Comparison of ENCODE assay signal across 10 mouse cellular contexts in the genomic region with DNA sequence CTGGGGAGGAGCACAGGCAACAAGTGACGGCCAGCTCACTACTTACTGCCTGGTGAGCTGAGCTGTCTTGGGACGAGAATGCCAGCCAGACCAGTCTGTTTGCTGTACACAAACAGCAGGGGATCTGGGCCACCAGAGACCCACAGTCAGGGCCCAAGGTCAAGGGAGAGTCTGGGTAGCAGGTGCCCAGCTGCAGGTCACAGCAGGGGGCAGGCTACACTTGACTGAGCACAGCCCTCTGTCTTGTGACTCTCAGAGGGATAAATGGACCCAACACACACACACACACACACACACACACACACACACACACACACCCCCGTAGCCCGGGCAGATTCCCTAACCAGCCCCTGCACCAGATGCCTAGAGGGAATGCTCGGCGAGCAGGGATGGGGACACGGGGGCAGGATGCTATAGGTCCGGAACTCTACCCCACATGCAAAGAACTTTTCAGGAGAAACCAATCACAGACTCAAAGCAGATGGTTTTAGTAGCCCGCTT. TPM values are rescaled to one million over a fixed set of nuclear protein-coding genes. Genes with fewer than 3 reads are reported as not detected.
A peak's percentile ranks its signal among the peaks of the same experiment; 100 is the strongest.
DNase-seq lines count a peak whose midpoint lies in the region; ATAC-seq and TF ChIP-seq lines count a peak whose summit lies in the region.
"Had no signal": no experiment of that assay in that cellular context is flagged by ENCODE, and none has a peak within 500 bp of the region (broad histone marks: within the 10 kb centered on the region; RNA-seq: fewer than 3 reads in every experiment).

No protein-coding gene starts in this region.

- peak; percentile 57; the same call in 1 of the 2 replicates for ATAC-seq in frontal cortex, adult (ENCODE audit: low TSS enrichment)
- peak; percentile 44; the same call in 1 of the 2 replicates for ATAC-seq in embryonic facial prominence, embryonic 11.5 days (replicated peaks; ENCODE audit: insufficient number of reproducible peaks, low FRiP score, low TSS enrichment, low read depth)
- no peak for ATAC-seq in limb, embryonic 11.5 days (ENCODE audit: insufficient number of reproducible peaks, low FRiP score, low TSS enrichment, low read depth)
- no peak for ATAC-seq in midbrain, postnatal 0 days (ENCODE audit: low FRiP score)
- ATAC-seq: hindbrain, embryonic 16.5 days had no signal

- no peaks in the 10 kb centered on the region for H3K27me3 ChIP-seq in ES-Bruce4 (ENCODE audit: control insufficient read depth, insufficient read depth, low read length, poor library complexity, severe bottlenecking)
- H3K27me3 ChIP-seq in embryonic facial prominence, embryonic 11.5 days (ENCODE audit: control insufficient read depth, insufficient read depth, low read length) = no peaks in the 10 kb centered on the region
- no peaks in the 10 kb centered on the region for H3K27me3 ChIP-seq in limb, embryonic 11.5 days (ENCODE audit: control insufficient read depth, insufficient read depth, low read length)
- no peaks in the 10 kb centered on the region for H3K27me3 ChIP-seq in midbrain, postnatal 0 days (ENCODE audit: insufficient read depth, low read length)

- no peak overlapping the region; the same call in 1 of the 2 replicates for H3K27ac ChIP-seq in ES-Bruce4 (ENCODE audit: insufficient read depth, low read length)
- H3K27ac ChIP-seq in embryonic facial prominence, embryonic 11.5 days (replicated peaks; ENCODE audit: low read depth, low read length) = no peak overlapping the region
- no peak overlapping the region for H3K27ac ChIP-seq in limb, embryonic 11.5 days (replicated peaks; ENCODE audit: low read depth, low read length)
- no peak overlapping the region for H3K27ac ChIP-seq in midbrain, postnatal 0 days (ENCODE audit: low read depth, low read length)

- TF ChIP-seq CTCF in ES-Bruce4 (IDR thresholded peaks at IDR 0.05; ENCODE audit: low read depth, low read length) = no peak
- no peak for TF ChIP-seq CTCF in midbrain, postnatal 0 days (IDR thresholded peaks at IDR 0.05)

- H3K4me3 ChIP-seq in ES-Bruce4 (ENCODE audit: low read depth, low read length) = no peak overlapping the region
- H3K4me3 ChIP-seq in embryonic facial prominence, embryonic 11.5 days (ENCODE audit: low read depth, low read length) = no peak overlapping the region
- H3K4me3 ChIP-seq in limb, embryonic 11.5 days (ENCODE audit: low read depth, low read length) = no peak overlapping the region
- no peak overlapping the region for H3K4me3 ChIP-seq in midbrain, postnatal 0 days (ENCODE audit: low read depth, low read length)

- no peaks in the 10 kb centered on the region for H3K9me3 ChIP-seq in ES-Bruce4 (replicated peaks; ENCODE audit: control insufficient read depth, insufficient read depth, low read length, poor library complexity, severe bottlenecking)
- no peaks in the 10 kb centered on the region for H3K9me3 ChIP-seq in embryonic facial prominence, embryonic 11.5 days (replicated peaks; ENCODE audit: control insufficient read depth, low read length)
- H3K9me3 ChIP-seq in limb, embryonic 11.5 days (ENCODE audit: control insufficient read depth, low read length) = no peaks in the 10 kb centered on the region
- no peaks in the 10 kb centered on the region for H3K9me3 ChIP-seq in midbrain, postnatal 0 days (ENCODE audit: low read length)

- no peak overlapping the region for H3K4me2 ChIP-seq in embryonic facial prominence, embryonic 11.5 days (ENCODE audit: low read depth, low read length)
- no peak overlapping the region for H3K4me2 ChIP-seq in limb, embryonic 11.5 days (ENCODE audit: low read depth, severe bottlenecking)
- H3K4me2 ChIP-seq in midbrain, postnatal 0 days (ENCODE audit: low read depth, low read length, poor library complexity, severe bottlenecking) = no peak overlapping the region

- peak; percentile 88 for TF ChIP-seq EP300 in ES-Bruce4 (IDR thresholded peaks at IDR 0.05; ENCODE audit: insufficient read depth, low read depth, low read length)

- peaks cover 25% of the 10 kb centered on the region for H3K4me1 ChIP-seq in ES-Bruce4 (ENCODE audit: control insufficient read depth, insufficient read depth, low read length)
- peaks cover 11% of the 10 kb centered on the region for H3K4me1 ChIP-seq in embryonic facial prominence, embryonic 11.5 days (ENCODE audit: control insufficient read depth, insufficient read depth, low read length)
- H3K4me1 ChIP-seq in limb, embryonic 11.5 days (ENCODE audit: control insufficient read depth, insufficient read depth, low read length) = peaks cover 22% of the 10 kb centered on the region
- H3K4me1 ChIP-seq in midbrain, postnatal 0 days (ENCODE audit: insufficient read depth, low read length) = no peaks in the 10 kb centered on the region

- H3K36me3 ChIP-seq in ES-Bruce4 (ENCODE audit: control insufficient read depth, insufficient read depth, low read length, poor library complexity, severe bottlenecking) = no peaks in the 10 kb centered on the region
- peaks cover 4% of the 10 kb centered on the region; the same call in 1 of the 2 replicates for H3K36me3 ChIP-seq in embryonic facial prominence, embryonic 11.5 days (replicated peaks; ENCODE audit: control insufficient read depth, insufficient read depth, low read depth, low read length)
- peaks cover 2% of the 10 kb centered on the region; the same call in 1 of the 2 replicates for H3K36me3 ChIP-seq in limb, embryonic 11.5 days (ENCODE audit: control insufficient read depth, insufficient read depth, low read length)
- H3K36me3 ChIP-seq in midbrain, postnatal 0 days (ENCODE audit: insufficient read depth, low read length) = no peaks in the 10 kb centered on the region

- DNase-seq in frontal cortex, postnatal 14 days (ENCODE audit: low spot score in 2 of 2) = no peak
- peak; percentile 59 for DNase-seq in embryonic facial prominence, embryonic 11.5 days (ENCODE audit: low spot score)
- peak; percentile 39 for DNase-seq in limb, embryonic 11.5 days (ENCODE audit: low spot score)
- no peak for DNase-seq in layer of hippocampus, adult 8-10 months (ENCODE audit: low spot score in 2 of 2)
- no peak for DNase-seq in adrenal gland, postnatal 14 days
- DNase-seq in midbrain, postnatal 0 days (ENCODE audit: low spot score) = no peak
- DNase-seq: adrenal gland, adult 2 months had no signal

- TF ChIP-seq POLR2A in ES-Bruce4 (IDR thresholded peaks at IDR 0.05; ENCODE audit: insufficient read depth, low read length) = no peak

- no peak overlapping the region for H3K9ac ChIP-seq in ES-Bruce4 (ENCODE audit: low read depth, poor library complexity, severe bottlenecking)
- H3K9ac ChIP-seq in embryonic facial prominence, embryonic 11.5 days (replicated peaks; ENCODE audit: low read length) = no peak overlapping the region; the same call in 1 of the 2 replicates
- H3K9ac ChIP-seq in limb, embryonic 11.5 days (ENCODE audit: low read length) = no peak overlapping the region
- H3K9ac ChIP-seq in midbrain, postnatal 0 days (replicated peaks; ENCODE audit: low read length, poor library complexity, severe bottlenecking) = no peak overlapping the region

- WGBS in embryonic facial prominence, embryonic 11.5 days = 11% methylated on average over 9 of the region's 9 CpGs
- WGBS in limb, embryonic 11.5 days = 7% methylated on average over 9 of the region's 9 CpGs
- 20% methylated on average over 9 of the region's 9 CpGs for WGBS in midbrain, postnatal 0 days

RNA-seq across cellular contexts. Expression of a gene that starts 14.5 kb away (rescaled TPM):
- polyA plus RNA-seq in ES-Bruce4 (2011; ENCODE audit: insufficient read depth, insufficient read length, low read depth, missing spikeins) = 0.78 and 2.3 TPM in 2 replicates
- 0.85 and 1.4 TPM in 2 replicates for polyA plus RNA-seq in embryonic facial prominence, embryonic 11.5 days (2014; fragmentation: Nextera tagmentation; extraction: Ambion mirVana)
- polyA plus RNA-seq in limb, embryonic 11.5 days (2014; fragmentation: Nextera tagmentation; extraction: Ambion mirVana) = 0.45 and 0.61 TPM in 2 replicates
- 1 to 10 TPM in 2 of 4 experiments, under 1 TPM in 2; 0.39 to 1.3 (median 0.80) TPM for total RNA-seq in layer of hippocampus, adult 8-10 months (2022)
- total RNA-seq in adrenal gland, postnatal 14 days (2021) = 1.1 and 2.2 TPM in 2 replicates
- total RNA-seq in midbrain, postnatal 0 days (2014; rRNA removed) = 1.5 and 1.8 TPM in 2 replicates
- 1.4 and 1.7 TPM in 2 replicates for polyA plus RNA-seq in midbrain, postnatal 0 days (2015; fragmentation: Nextera tagmentation; extraction: Ambion mirVana)

RNA-seq across cellular contexts. Expression of a gene that starts 24.4 kb away (rescaled TPM):
- polyA plus RNA-seq in ES-Bruce4 (2011; ENCODE audit: insufficient read depth, insufficient read length, low read depth, missing spikeins) = 48.8 and 57.0 TPM in 2 replicates
- polyA plus RNA-seq in embryonic facial prominence, embryonic 11.5 days (2014; fragmentation: Nextera tagmentation; extraction: Ambion mirVana) = 31.5 and 36.4 TPM in 2 replicates
- 38.8 and 41.1 TPM in 2 replicates for polyA plus RNA-seq in limb, embryonic 11.5 days (2014; fragmentation: Nextera tagmentation; extraction: Ambion mirVana)
- 1 to 10 TPM; 4.3 to 7.2 (median 4.8) TPM for total RNA-seq in layer of hippocampus, adult 8-10 months (2022)
- 16.6 and 18.6 TPM in 2 replicates for total RNA-seq in adrenal gland, postnatal 14 days (2021)
- total RNA-seq in midbrain, postnatal 0 days (2014; rRNA removed) = 7.5 and 12.8 TPM in 2 replicates
- polyA plus RNA-seq in midbrain, postnatal 0 days (2015; fragmentation: Nextera tagmentation; extraction: Ambion mirVana) = 5.7 and 5.8 TPM in 2 replicates

RNA-seq across cellular contexts. Expression of a gene that starts 58.8 kb away (rescaled TPM):
- polyA plus RNA-seq in ES-Bruce4 (2011; ENCODE audit: insufficient read depth, insufficient read length, low read depth, missing spikeins) = not detected in 2 replicates
- not detected in 2 replicates for polyA plus RNA-seq in embryonic facial prominence, embryonic 11.5 days (2014; fragmentation: Nextera tagmentation; extraction: Ambion mirVana)
- not detected in 2 replicates for polyA plus RNA-seq in limb, embryonic 11.5 days (2014; fragmentation: Nextera tagmentation; extraction: Ambion mirVana)
- under 1 TPM in 2 of 4 experiments, not detected in 2; 0.25 to 0.48 TPM for total RNA-seq in layer of hippocampus, adult 8-10 months (2022)
- 0.70 and 1.7 TPM in 2 replicates for total RNA-seq in adrenal gland, postnatal 14 days (2021)
- total RNA-seq in midbrain, postnatal 0 days (2014; rRNA removed) = 0.05 and 0.24 TPM in 2 replicates
- polyA plus RNA-seq in midbrain, postnatal 0 days (2015; fragmentation: Nextera tagmentation; extraction: Ambion mirVana) = 0.05 TPM in 1 of 2 replicates, not detected in the other
- polyA plus RNA-seq: hindbrain, embryonic 16.5 days had no signal

Comparison
In these comparisons a context has a peak if more than half of its experiments do, and no peak if none do; other contexts are left out.
1. ATAC-seq: peak in frontal cortex, adult (single experiment) and embryonic facial prominence, embryonic 11.5 days (single experiment); none in limb, embryonic 11.5 days (single experiment) and midbrain, postnatal 0 days (single experiment).
2. DNase-seq: peak in embryonic facial prominence, embryonic 11.5 days (single experiment) and limb, embryonic 11.5 days (single experiment); none in frontal cortex, postnatal 14 days (0 of 2), layer of hippocampus, adult 8-10 months (0 of 2), adrenal gland, postnatal 14 days (single experiment) and midbrain, postnatal 0 days (single experiment).